Mouse (Mus musculus) olfactory bulb, adult 2 months (tissue): ENCODE results near the gene Ppip5k1.

Source experiments
- CTCF ChIP-seq: fragments of 200-500 bp; IDR thresholded peaks from 2 replicates; pipeline ENCODE4 v1.5.1; 2012; ENCODE audit warnings: low read depth, mild to moderate bottlenecking, low read length, moderate library complexity; ENCODE audit not compliant: insufficient read depth
- POLR2A ChIP-seq: fragments of 200-500 bp; IDR thresholded peaks from 2 replicates; pipeline ENCODE4 v1.6.1; 2012; ENCODE audit warnings: mild to moderate bottlenecking, low read depth, low read length, moderate library complexity; ENCODE audit not compliant: insufficient read depth

DNA sequence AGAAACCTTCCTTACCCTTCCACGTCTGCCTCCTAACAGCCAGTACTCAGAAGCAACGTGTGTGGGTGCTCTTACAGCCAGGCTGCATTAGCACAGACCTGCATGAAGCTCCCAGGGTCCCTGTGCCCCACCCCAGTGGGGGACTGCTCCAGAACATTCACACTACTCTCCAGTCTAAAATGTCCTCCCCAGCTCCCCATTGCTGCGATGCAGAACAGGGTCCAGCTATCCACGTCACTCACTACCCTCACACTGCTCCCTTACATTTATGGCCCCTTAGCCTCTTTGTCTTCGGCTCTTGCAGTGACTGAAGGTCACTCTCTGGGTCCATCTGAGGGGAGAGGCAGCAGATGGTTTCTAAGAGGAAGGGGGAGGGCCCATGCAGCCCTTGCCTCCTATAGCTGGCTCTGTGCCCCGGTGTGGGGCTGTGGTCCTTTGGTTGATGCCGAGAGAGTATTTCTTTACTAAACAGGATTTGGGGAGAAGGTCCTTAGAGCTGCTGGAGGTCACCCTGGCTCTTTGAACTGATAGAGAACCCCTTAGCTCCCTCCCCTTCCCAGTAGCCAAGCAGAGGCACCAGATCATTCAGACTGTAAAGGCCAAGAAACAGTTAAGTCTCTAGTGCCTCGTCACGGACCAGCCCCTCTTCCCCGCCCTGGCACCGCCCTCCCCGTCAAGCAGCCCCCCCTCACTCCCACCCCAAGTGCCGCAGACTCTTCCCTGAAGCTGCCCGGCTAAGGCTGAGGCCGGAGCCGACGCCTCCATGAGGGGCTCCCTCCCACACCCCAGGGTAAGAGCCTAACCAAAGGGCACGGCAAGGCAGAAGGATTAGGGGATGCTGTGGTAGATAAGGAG, 60.2 kb downstream of the Ppip5k1 start:
- TF ChIP-seq CTCF (no peak), POLR2A (peak; percentile 81)
